9 mouse cellular contexts compared by ENCODE assay signal in genomic region chr5:29467489-29468350, GRCm38 (mm10). TPM values are rescaled to one million over a fixed set of nuclear protein-coding genes. Genes with fewer than 3 reads are reported as not detected.
DNase-seq lines count a peak whose midpoint lies in the region; ATAC-seq and TF ChIP-seq lines count a peak whose summit lies in the region.
"Had no signal": no experiment of that assay in that cellular context is flagged by ENCODE, and none has a peak within 500 bp of the region (broad histone marks: within the 10 kb centered on the region; RNA-seq: fewer than 3 reads in every experiment).

No protein-coding gene starts in this region.

- H3K4me3 ChIP-seq in E14TG2a.4 (replicated peaks; ENCODE audit: low read length) = peak overlapping the region; percentile 81
- H3K4me3 ChIP-seq in forebrain, embryonic 15.5 days = peak overlapping the region; percentile 37
- H3K4me3 ChIP-seq in liver, embryonic 15.5 days (replicated peaks) = peak overlapping the region; percentile 47
- peak overlapping the region; percentile 43 for H3K4me3 ChIP-seq in stomach, postnatal 0 days (ENCODE audit: low read depth, low read length)

- H3K9ac ChIP-seq in forebrain, embryonic 15.5 days (replicated peaks) = no peak overlapping the region
- no peak overlapping the region for H3K9ac ChIP-seq in liver, embryonic 15.5 days
- H3K9ac ChIP-seq in stomach, postnatal 0 days (ENCODE audit: low read length) = peak overlapping the region; percentile 45

- H3K27me3 ChIP-seq in E14TG2a.4 (ENCODE audit: insufficient read depth, low read length) = peaks cover 77% of the 10 kb centered on the region
- H3K27me3 ChIP-seq in forebrain, embryonic 15.5 days = peaks cover 71% of the 10 kb centered on the region
- H3K27me3 ChIP-seq in liver, embryonic 15.5 days = peaks cover 82% of the 10 kb centered on the region
- peaks cover 7% of the 10 kb centered on the region; the same call in 1 of the 2 replicates for H3K27me3 ChIP-seq in stomach, postnatal 0 days (ENCODE audit: control insufficient read depth, insufficient read depth, low read length)

- no peaks in the 10 kb centered on the region for H3K9me3 ChIP-seq in E14TG2a.4 (ENCODE audit: low read length)
- H3K9me3 ChIP-seq in forebrain, embryonic 15.5 days = no peaks in the 10 kb centered on the region
- H3K9me3 ChIP-seq in liver, embryonic 15.5 days (replicated peaks) = no peaks in the 10 kb centered on the region
- no peaks in the 10 kb centered on the region for H3K9me3 ChIP-seq in stomach, postnatal 0 days (ENCODE audit: control insufficient read depth, low read length)

- peak overlapping the region; percentile 52 for H3K4me2 ChIP-seq in forebrain, embryonic 15.5 days (replicated peaks)
- peak overlapping the region; percentile 65 for H3K4me2 ChIP-seq in liver, embryonic 15.5 days
- H3K4me2 ChIP-seq in stomach, postnatal 0 days (replicated peaks; ENCODE audit: low read depth) = peak overlapping the region; percentile 65

- TF ChIP-seq EP300 in stomach, postnatal 0 days (optimal IDR thresholded peaks at IDR 0.05) = no peak

- peak; percentile 2 for DNase-seq in adrenal gland, postnatal 25 days
- DNase-seq in adrenal gland, adult 18-20 months (ENCODE audit: low spot score in 2 of 2) = no peak
- peak; percentile 94 for DNase-seq in stomach, postnatal 0 days (ENCODE audit: low spot score)
- DNase-seq in layer of hippocampus, postnatal 14 days (ENCODE audit: low spot score in 2 of 2) = no peak

- H3K36me3 ChIP-seq in E14TG2a.4 (ENCODE audit: insufficient read depth, low read length) = no peaks in the 10 kb centered on the region
- H3K36me3 ChIP-seq in forebrain, embryonic 15.5 days = no peaks in the 10 kb centered on the region
- no peaks in the 10 kb centered on the region for H3K36me3 ChIP-seq in liver, embryonic 15.5 days (replicated peaks)
- H3K36me3 ChIP-seq in stomach, postnatal 0 days (ENCODE audit: control insufficient read depth, insufficient read depth, low read length) = no peaks in the 10 kb centered on the region

- H3K4me1 ChIP-seq in E14TG2a.4 (replicated peaks; ENCODE audit: low read depth, low read length) = peaks cover 33% of the 10 kb centered on the region
- peaks cover 10% of the 10 kb centered on the region for H3K4me1 ChIP-seq in forebrain, embryonic 15.5 days
- 0 out of 2 replicates have a peak, but pooled peaks cover 10% of the 10 kb centered on the region for H3K4me1 ChIP-seq in liver, embryonic 15.5 days (replicated peaks)
- H3K4me1 ChIP-seq in stomach, postnatal 0 days (replicated peaks; ENCODE audit: control insufficient read depth, insufficient read depth) = no peaks in the 10 kb centered on the region

- peak; percentile 36; the same call in 1 of the 2 replicates for ATAC-seq in forebrain, embryonic 15.5 days (replicated peaks)
- no peak for ATAC-seq in liver, embryonic 15.5 days (ENCODE audit: insufficient read depth)
- peak; percentile 95 for ATAC-seq in stomach, postnatal 0 days (ENCODE audit: low FRiP score, low TSS enrichment)
- no peak for ATAC-seq in frontal cortex, adult (ENCODE audit: low TSS enrichment)

- no peak overlapping the region for H3K27ac ChIP-seq in forebrain, embryonic 15.5 days (replicated peaks)
- no peak overlapping the region for H3K27ac ChIP-seq in liver, embryonic 15.5 days (replicated peaks)
- H3K27ac ChIP-seq in stomach, postnatal 0 days (replicated peaks) = peak overlapping the region; percentile 61

- TF ChIP-seq CTCF in E14TG2a.4 (conservative IDR thresholded peaks at IDR 0.05; ENCODE audit: low read length) = no peak
- TF ChIP-seq CTCF in stomach, postnatal 0 days (IDR thresholded peaks at IDR 0.05; ENCODE audit: low read depth) = peak; percentile 15; the same call in 1 of the 2 replicates

- WGBS in forebrain, embryonic 15.5 days = 3% methylated on average over 67 of the region's 67 CpGs
- 3% methylated on average over 67 of the region's 67 CpGs for WGBS in liver, embryonic 15.5 days (ENCODE audit: insufficient replicate concordance)
- WGBS in stomach, postnatal 0 days = 4% methylated on average over 66 of the region's 67 CpGs

RNA-seq across cellular contexts. Expression of gene Mnx1, which starts 10.6 kb away (rescaled TPM):
- total RNA-seq in adrenal gland, postnatal 25 days (2021) = not detected in 2 replicates
- total RNA-seq in adrenal gland, adult 18-20 months (2021) = not detected
- not detected in 2 replicates for polyA plus RNA-seq in forebrain, embryonic 15.5 days (2015; fragmentation: Nextera tagmentation; extraction: Ambion mirVana)
- polyA plus RNA-seq in liver, embryonic 15.5 days (2015; fragmentation: Nextera tagmentation; extraction: Ambion mirVana) = not detected in 2 replicates
- 0.64 and 0.67 TPM in 2 replicates for polyA plus RNA-seq in stomach, postnatal 0 days (2015; fragmentation: Nextera tagmentation; extraction: Ambion mirVana)
- not detected for total RNA-seq in layer of hippocampus, postnatal 14 days (2021)
- polyA plus RNA-seq: C2C12 had no signal

RNA-seq across cellular contexts. Expression of gene Nom1, which starts 33.3 kb away (rescaled TPM):
- total RNA-seq in adrenal gland, postnatal 25 days (2021) = 31.4 and 45.8 TPM in 2 replicates
- total RNA-seq in adrenal gland, adult 18-20 months (2021) = 10 to 100 TPM; 26.5 to 32.8 TPM
- 20.5 and 20.6 TPM in 2 replicates for polyA plus RNA-seq in forebrain, embryonic 15.5 days (2015; fragmentation: Nextera tagmentation; extraction: Ambion mirVana)
- polyA plus RNA-seq in liver, embryonic 15.5 days (2015; fragmentation: Nextera tagmentation; extraction: Ambion mirVana) = 12.7 and 14.9 TPM in 2 replicates
- polyA plus RNA-seq in stomach, postnatal 0 days (2015; fragmentation: Nextera tagmentation; extraction: Ambion mirVana) = 16.4 and 16.5 TPM in 2 replicates
- 10 to 100 TPM; 14.2 to 17.4 TPM for total RNA-seq in layer of hippocampus, postnatal 14 days (2021)

Comparison
In these comparisons a context has a peak if more than half of its experiments do, and no peak if none do; other contexts are left out.
1. DNase-seq: peak in adrenal gland, postnatal 25 days (single experiment) and stomach, postnatal 0 days (single experiment); none in adrenal gland, adult 18-20 months (0 of 2) and layer of hippocampus, postnatal 14 days (0 of 2).
2. ATAC-seq: peak in forebrain, embryonic 15.5 days (single experiment) and stomach, postnatal 0 days (single experiment); none in liver, embryonic 15.5 days (single experiment) and frontal cortex, adult (single experiment).
3. Peak in every context shown above with its lines, with median percentiles within 50 percentile points of each other: H3K4me3 ChIP-seq and H3K4me2 ChIP-seq.